Mouse (Mus musculus): ENCODE measurements around the gene Ppp1r36.

The Ppp1r36 gene

DNA sequence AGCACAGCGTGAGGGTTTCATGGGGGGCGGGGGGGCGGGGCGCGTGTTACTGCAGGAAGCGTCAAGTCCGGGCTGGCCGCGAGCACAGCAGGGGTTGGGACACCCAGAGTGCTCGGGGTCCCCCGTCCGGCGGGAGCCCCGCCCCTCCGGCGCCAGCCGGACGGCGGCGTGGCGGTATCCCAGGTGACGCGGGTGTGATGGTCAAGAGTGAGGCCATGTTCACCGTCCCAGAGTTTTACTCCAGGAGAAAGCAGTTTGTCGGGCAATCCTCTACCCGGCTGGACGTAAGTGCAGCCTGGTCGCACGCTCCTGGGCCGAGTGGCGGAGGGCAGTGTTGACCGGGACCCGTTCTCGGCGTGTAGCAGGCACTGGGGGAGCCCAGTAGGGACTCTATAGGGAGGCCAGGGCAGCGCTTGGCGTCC lies at the start of gene Ppp1r36:
TSS of gene Ppp1r36 (plus strand) at position 106 of the 422 bp plus-strand sequence.
- DNase-seq (ENCODE audit: low spot score in 2 of 2) = no peak

DNA sequence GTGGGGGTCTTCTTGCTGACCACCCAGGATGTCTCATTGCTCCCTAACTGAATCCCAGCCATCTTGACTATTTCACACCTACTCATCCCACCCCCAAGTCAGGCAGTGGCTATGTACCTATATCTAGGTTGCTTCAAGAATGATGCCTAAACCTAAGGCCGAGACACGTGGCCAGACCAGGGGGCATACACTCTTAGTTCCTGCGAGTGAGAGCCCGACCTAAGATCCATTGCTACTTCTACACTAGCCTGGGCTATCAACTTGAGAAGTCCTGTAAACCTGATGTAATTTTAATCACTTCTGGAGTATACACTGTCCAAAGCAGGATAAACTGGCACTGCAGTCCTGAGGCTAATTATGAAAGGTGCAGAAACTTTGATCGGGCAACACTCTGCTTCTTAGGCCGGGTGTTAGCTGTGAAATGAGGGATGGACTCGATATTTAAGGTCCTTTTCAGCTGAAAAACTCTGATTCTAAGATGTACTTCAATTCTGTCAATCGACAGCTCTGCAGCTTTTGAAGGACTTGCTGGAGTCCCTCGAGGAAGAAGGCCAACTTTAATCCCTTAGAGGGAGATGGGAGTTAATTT lies 49.0 kb upstream of the Ppp1r36 start:
- no peak for DNase-seq (ENCODE audit: low spot score in 2 of 2)

- peak in 1 of 2 experiments; percentile 29 for DNase-seq (ENCODE audit: low spot score in 2 of 2)
These were observed 48.5 kb upstream of the Ppp1r36 start for GRCm38 (mm10) chr12:76368790-76369205.

DNA sequence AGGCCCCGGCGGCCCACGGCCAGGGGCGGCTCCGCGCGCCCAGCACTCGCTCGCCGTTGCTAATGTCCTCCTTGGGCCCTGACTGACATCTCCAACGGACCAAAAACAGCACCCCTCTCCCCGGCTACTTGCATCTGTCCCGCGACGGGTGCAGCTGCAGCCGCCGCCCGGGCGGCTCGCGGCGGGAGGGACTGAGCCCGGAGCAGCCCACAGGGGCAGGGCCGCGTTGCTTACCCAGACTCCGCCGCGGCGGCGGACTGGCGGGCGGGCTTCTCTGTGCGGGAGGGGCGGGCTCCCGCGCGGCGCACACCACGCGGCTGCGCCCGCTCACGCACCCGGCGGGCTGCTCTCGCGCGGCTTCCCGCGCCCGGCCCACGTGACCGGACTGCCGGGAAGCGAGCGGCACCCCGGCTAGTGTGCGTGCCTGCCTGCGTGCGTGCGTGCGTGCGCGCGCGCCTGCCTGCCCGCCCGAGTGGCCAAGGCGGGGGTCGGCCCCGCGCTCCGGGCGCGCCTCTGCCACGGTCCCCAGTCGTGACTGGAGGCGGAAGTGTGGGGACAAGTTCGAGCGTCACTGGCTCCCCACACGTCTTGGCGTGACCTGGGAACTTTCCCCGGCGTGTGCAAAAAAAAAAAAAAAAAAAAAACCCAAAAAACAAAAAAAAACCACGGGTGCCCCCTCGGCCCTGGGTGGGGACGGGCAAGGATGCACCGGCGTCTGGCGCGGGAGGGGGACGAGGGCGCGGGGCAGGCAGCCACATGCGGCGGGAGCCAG lies 47.9 kb upstream of the Ppp1r36 start, which contains the start of gene Zbtb25:
TSS of gene Zbtb25 (minus strand) at position 397 of the 772 bp plus-strand sequence.
- peak; percentile 78 to 87 for DNase-seq (ENCODE audit: low spot score in 2 of 2)

DNA sequence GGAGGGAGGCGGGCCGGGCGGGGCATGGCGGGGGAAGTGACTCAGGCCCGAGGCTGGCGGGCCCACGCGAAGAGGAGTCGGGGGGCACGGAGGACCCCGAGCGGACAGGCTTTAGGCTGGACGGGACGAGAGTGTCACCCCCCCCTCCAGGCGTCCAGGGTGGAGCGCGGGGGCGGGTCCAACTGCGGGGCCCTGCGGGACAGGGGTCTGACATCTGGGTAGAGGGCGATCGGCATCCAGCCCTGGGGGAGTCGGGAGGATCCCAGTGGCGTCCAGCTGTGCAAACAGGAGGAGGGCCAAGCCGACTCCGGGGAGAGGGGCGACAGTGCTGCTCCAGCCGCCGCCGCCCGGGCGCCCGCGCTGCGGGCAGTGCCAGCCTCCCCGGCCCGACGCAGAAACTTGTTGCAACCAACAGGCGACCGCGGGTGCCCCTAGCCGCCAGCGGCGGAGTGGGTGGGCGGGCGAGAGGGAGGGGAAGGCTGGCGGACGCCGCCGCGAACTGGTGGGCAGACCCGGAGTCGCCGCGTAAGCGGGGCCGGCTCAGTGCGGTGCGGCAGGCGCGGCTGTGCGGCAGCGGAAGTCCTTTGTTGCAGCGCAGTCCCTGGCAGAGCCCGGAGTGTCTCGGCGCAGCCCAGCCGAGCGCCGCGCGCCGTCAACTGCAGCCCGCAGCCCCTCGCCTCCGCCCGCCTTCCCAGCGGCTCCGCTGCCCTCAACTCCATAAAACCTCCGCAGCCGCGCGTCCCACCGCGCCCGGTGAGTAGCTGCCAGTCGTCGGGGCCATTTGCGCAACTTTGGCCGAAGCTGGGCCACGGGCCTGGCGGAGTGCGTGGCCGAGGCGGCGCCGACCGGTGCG lies 47.1 kb upstream of the Ppp1r36 start, which contains the start of gene Zbtb1:
TSS of gene Zbtb1 (plus strand) at position 289 of the 853 bp plus-strand sequence.
- DNase-seq (ENCODE audit: low spot score in 2 of 2) = peak; percentile 77 to 85

- peak; percentile 59 to 70 for DNase-seq (ENCODE audit: low spot score in 2 of 2)
These were observed 46.3 kb upstream of the Ppp1r36 start for GRCm38 (mm10) chr12:76370831-76371571.

DNA sequence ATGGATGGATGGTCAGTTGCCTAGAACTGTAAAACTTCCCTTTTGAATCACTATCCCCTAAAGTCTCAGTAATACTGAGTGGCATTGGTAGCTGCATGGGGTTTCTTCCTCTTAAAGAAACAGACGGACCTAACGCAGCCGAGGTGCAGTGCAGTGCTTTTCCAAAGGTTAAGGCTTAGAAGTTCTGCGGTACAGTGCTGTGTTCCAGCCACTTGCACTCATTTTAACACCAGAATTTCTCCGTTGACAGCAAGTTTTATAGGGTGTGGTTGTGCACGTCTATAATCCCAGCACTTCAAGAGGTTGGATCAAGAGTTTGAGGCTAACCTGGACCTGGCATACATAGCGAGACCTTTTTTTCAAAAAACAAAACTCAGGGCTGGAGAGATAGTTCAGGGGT lies 45.3 kb upstream of the Ppp1r36 start:
- DNase-seq (ENCODE audit: low spot score in 2 of 2) = no peak

DNA sequence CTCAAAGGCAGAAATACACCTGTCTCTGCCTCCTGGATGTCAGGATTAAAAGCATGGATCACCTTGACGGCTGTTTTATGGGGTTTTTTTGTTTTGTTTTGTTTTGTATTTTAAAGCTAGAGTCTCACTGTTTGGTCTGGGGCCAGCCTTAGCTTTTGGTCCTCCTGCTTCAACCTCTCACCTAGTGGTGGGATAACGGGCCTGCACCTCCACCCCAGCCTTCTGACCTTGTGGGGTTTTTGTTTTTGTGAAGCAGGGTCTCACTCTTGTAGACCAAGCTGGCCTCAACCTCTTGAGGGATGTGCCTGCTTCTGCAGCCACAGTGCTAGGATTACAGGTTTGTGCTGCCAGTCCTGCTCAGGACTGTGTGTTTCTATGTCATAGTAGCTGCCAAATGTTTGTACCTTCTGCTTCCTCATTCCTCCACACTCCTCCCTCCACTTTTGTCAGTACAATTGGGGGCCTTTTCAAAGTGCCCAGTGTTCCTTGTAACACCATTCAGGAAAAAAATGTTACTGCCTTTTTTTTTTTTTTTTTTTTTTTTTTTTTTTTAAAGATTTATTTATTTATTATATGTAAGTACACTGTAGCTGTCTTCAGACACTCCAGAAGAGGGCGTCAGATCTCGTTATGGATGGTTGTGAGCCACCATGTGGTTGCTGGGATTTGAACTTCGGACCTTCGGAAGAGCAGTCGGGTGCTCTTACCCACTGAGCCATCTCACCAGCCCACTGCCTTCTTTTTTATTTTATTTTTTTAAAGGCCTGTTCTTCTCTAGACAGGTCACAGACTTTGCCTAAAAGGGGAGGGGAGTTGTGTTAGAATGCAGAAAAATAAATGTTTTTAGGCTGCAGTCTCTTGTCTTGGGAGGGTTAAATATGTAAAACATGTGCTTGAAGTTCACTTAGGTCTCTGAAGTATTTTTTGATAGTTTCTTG lies 44.2 kb upstream of the Ppp1r36 start:
- no peak for DNase-seq (ENCODE audit: low spot score in 2 of 2)

- DNase-seq (ENCODE audit: low spot score in 2 of 2) = no peak
These were observed 43.3 kb upstream of the Ppp1r36 start for GRCm38 (mm10) chr12:76373991-76374390.

DNA sequence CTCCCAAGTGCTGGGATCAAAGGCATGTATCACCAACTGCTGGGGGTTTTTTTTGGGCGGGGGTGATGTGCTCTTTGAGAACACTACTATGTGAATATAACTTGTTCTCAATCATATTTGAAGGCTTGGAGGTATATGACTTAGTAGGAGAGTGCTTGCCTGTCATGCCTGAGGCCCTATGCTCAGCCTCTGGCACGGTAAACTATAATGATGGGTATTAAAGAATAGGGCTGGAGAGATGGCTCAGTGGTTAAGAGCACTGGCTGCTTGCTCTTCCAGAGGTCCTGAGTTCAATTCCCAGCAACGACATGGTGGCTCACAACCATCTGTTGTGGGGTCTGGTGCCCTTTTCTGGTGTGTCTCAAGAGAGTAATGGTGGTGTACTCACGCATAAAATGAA lies 42.4 kb upstream of the Ppp1r36 start:
- no peak for DNase-seq (ENCODE audit: low spot score in 2 of 2)

- DNase-seq (ENCODE audit: low spot score in 2 of 2) = no peak
These were observed 41.8 kb upstream of the Ppp1r36 start for GRCm38 (mm10) chr12:76375506-76375905.

GRCm38 (mm10) chr12:76376649-76377048 lies 40.7 kb upstream of the Ppp1r36 start:
- no peak for DNase-seq (ENCODE audit: low spot score in 2 of 2)

DNA sequence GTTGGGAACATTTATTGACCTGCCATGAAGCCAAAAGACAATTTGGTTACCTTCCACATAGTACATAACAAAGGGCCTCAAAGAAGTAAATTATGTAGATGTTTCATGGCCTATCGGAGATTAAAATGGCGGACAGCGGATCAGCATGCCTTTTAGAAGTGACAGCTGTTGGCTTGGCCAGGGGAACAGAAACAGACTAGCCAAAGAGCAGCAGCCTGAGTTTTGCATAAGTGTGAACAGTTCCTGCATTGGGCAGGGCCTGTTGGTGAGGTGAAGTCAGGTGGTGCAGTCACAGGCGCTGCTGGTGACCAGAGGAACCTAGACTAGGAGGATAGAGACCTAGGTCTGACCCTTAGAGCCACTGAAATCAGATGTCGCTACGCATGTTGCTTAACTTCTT lies 40.3 kb upstream of the Ppp1r36 start:
- DNase-seq (ENCODE audit: low spot score in 2 of 2) = no peak

DNA sequence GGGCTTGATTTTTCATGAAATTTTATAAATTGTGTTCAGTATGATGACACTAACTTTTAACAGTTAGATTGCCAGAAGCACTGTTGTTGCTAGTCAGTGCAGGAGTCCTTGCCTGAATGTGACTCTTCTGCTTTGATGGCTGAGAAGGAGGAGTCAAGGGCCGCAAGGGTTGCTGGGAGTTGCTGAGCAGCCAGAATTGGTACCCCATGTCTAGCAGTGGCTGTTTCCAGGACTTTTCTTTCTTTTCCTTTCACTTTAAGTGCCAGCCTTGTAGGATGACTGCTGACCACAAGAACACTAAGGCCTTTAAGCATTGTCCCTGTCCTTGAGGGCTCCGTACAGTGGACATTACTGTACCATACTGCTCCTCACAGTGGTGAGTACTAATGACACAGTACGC lies 39.6 kb upstream of the Ppp1r36 start:
- DNase-seq (ENCODE audit: low spot score in 2 of 2) = no peak

- no peak for DNase-seq (ENCODE audit: low spot score in 2 of 2)
These were observed 38.8 kb upstream of the Ppp1r36 start for GRCm38 (mm10) chr12:76378556-76378955.

DNA sequence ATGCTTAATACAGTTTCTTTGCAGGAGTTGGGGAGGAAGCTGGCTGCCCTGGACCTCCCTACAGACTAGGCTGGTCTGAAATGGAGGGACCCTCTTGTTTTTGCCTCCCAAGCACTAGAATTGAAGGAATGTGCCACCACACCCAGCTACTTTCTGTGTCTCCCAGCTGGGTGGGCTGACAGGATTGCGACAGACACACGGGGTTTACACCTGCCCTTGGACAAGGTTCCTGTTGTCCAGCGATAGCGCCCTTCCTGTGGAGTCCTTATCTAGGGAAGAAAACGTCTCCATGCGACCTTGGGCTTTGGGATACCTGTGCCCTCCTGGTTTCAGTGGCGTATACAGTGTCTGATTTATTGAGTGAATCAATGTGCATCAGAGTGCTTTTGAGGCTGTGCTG lies 37.2 kb upstream of the Ppp1r36 start:
- no peak for DNase-seq (ENCODE audit: low spot score in 2 of 2)

- no peak for DNase-seq (ENCODE audit: low spot score in 2 of 2)
These were observed 32.0 kb upstream of the Ppp1r36 start for GRCm38 (mm10) chr12:76385342-76385741.

GRCm38 (mm10) chr12:76388794-76389193 lies 28.5 kb upstream of the Ppp1r36 start:
- DNase-seq (ENCODE audit: low spot score in 2 of 2) = no peak

- no peak for DNase-seq (ENCODE audit: low spot score in 2 of 2)
These were observed 25.6 kb upstream of the Ppp1r36 start for GRCm38 (mm10) chr12:76391595-76392271.

- DNase-seq (ENCODE audit: low spot score in 2 of 2) = no peak
These were observed 24.4 kb upstream of the Ppp1r36 start for GRCm38 (mm10) chr12:76392979-76393378.

All from right cerebral cortex, adult 2 months (tissue).